Mouse (Mus musculus) CD4-positive, CD25-positive, alpha-beta regulatory T cell (primary cell): ENCODE measurements around the gene Sars. TPM values are rescaled to one million over a fixed set of nuclear protein-coding genes. Genes with fewer than 3 reads are reported as not detected.

Experiments
- polyA plus RNA-seq: library from polyadenylated mRNA; unstranded; fragments of 100-300 nt; shearing (Covaris generic); gene quantifications from one replicate; pipeline ENCODE4 v1.2.1, GENCODE M21; 2017

Gene Sars
- 164 TPM for polyA plus RNA-seq

GRCm38 (mm10) chr3:108444698-108445365 lies at the start of gene Sars:
TSS of gene Sars (minus strand) at chr3:108445209.

GRCm38 (mm10) chr3:108414857-108415830 lies 29.9 kb downstream of the Sars start, which contains the start of gene Celsr2:
TSS of gene Celsr2 (minus strand) at chr3:108415552.

GRCm38 (mm10) chr3:108383485-108384354 lies 61.3 kb downstream of the Sars start, which contains the start of gene Psrc1:
TSS of gene Psrc1 (plus strand) at chr3:108383839.

Other genes starting within 250 kb of the Sars start
- gene Cyb561d1, start 244.0 kb downstream of the Sars start, polyA plus RNA-seq, result 22.7 TPM
- 15.7 TPM for gene Atxn7l2, start 234.3 kb downstream of the Sars start, polyA plus RNA-seq
- gene Sypl2, start 218.6 kb downstream of the Sars start, polyA plus RNA-seq, result not detected
- gene Psma5, start 188.3 kb downstream of the Sars start, polyA plus RNA-seq, result 124 TPM
- gene Sort1, start 161.1 kb downstream of the Sars start, polyA plus RNA-seq, result 0.14 TPM
- not detected for gene Mybphl, start 80.3 kb downstream of the Sars start, polyA plus RNA-seq
- gene Psrc1, start 61.4 kb downstream of the Sars start, polyA plus RNA-seq, result 2.4 TPM
- 1.2 TPM for gene Celsr2, start 29.7 kb downstream of the Sars start, polyA plus RNA-seq
- gene 1700013F07Rik, start 88.9 kb upstream of the Sars start, polyA plus RNA-seq, result not detected
- gene 5330417C22Rik, start 91.3 kb upstream of the Sars start, polyA plus RNA-seq, result 0.16 TPM
- gene Tmem167b, start 117.3 kb upstream of the Sars start, polyA plus RNA-seq, result 33.1 TPM
- gene Taf13, start 126.5 kb upstream of the Sars start, polyA plus RNA-seq, result 27.5 TPM
- 12.3 TPM for gene Wdr47, start 146.1 kb upstream of the Sars start, polyA plus RNA-seq
- gene Clcc1, start 208.7 kb upstream of the Sars start, polyA plus RNA-seq, result 61.3 TPM